Mouse (Mus musculus) olfactory bulb, adult 2 months (tissue): Measurements from ENCODE around the gene Tbc1d10c.

ENCODE experiments used
- CTCF ChIP-seq: fragments of 200-500 bp; IDR thresholded peaks from 2 replicates; pipeline ENCODE4 v1.5.1; 2012; ENCODE audit warnings: low read depth, mild to moderate bottlenecking, low read length, moderate library complexity; ENCODE audit not compliant: insufficient read depth
- POLR2A ChIP-seq: fragments of 200-500 bp; IDR thresholded peaks from 2 replicates; pipeline ENCODE4 v1.6.1; 2012; ENCODE audit warnings: mild to moderate bottlenecking, low read depth, low read length, moderate library complexity; ENCODE audit not compliant: insufficient read depth

DNA sequence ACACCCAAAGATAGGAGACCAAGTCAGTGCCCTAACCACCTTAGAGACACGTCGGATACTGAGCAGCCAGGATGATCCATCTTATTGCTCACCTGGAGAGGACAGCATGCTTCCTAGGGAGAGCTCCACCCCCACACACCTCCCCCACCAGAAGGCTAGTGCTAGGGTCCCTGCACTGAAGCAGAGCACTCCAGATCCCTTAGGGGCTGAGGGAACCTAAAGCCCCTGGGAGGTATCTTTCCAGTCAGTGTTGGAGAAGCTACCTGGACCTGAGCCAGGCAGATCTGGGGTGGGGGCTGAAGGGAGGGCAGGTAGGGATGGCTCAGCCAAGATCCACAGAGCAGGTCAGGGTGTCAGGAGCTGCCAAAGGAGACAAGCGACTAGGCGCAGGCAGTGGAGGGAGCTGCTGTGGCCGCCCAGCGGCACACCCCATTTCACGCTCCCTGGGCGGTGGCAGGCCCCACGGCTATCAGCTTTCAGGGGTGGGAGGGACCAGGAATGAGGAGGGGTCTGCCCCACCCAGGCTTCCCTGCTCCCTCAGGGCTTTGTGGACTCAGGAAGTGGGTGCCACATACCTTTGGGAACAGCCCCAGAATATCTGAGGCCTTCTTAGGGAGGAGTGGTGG, 38.5 kb upstream of the Tbc1d10c start:
- TF ChIP-seq POLR2A = no peak
- no peak for TF ChIP-seq CTCF
